Mouse (Mus musculus) mouse embryonic stem cell (cell line): ENCODE measurements around the gene Tent5c.

Source experiments
- in situ Hi-C, 2 experiments: fragments of 300-500 bp; cut with MboI; formaldehyde crosslinking; loops; 1 replicate in 1 of 2; 3 replicates in 1 of 2; pipeline ENCODE4 v1.14.3; 2019 to 2020; ENCODE audit warnings: low sequenced_read_pairs in 2 of 2, low pct_unique_long_range_greater_than_20kb in 1 of 2, mixed read lengths in 1 of 2; ENCODE audit not compliant: unreplicated experiment in 1 of 2

Tent5c gene

DNA sequence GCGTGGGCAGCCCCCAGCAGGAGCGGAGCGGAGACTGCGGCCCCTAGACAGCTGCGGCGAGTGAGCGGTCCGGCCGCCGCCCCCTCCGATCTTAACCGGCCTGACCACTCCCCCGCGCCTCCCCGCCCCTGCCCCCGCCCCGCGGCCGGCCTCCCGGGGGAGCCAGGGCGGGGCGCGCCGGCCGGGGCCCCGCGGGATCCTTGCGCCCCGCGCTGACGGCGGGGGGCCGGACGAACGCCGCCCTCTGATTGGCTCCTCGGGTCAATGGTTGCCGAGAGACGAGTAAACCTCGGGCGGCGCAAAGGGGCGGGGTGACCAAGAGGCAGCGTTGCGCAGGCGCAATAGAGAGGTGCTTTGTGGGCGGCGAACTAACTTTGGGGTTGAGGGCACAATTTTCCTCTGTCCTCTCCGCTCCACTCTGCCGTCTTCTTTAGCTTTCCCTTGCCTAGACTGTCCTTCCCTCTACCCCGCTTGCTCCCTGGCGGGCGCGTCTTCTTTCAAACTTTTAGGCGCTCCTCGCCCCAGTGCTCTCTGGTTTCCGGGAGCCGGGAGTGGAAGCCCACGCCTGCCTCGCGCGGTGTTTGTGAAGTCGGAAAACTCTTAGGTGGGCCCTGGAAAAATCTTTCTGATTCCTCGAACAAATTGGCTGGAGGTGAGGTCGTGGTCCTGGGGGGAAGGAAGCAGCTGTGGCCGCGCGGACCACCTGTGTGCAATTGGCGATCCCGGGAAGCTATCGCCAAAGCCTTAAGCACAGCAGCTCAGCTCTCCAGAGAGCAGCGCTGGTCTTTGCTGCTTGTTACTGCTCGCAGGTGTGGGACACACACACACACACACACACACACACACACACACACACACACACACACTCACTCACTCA, at the start of gene Tent5c:
Tent5c (minus strand) TSS at position 192 of the 877 bp plus-strand sequence.
- in situ Hi-C loops = no loop called here

DNA sequence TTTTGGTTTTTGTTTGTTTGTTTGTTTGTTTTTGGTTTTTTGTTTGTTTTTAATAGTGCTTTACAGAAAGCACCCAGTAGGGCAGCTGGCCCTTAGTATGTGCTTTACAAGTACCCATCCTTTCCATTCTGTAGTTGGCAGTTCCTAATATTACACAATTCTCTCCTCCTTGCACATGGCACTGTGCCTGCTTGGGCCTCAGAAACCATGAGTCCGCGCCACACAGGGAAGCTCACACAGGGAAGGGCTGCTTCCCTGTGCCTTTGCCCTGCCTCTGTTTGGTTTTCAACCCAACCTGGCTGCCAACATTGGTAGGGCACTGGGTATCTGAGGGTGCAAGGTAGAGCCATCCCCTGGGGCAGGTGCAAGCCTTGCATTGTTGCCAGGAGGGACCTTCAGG, 47.6 kb upstream of the Tent5c start:
- in situ Hi-C loops = no loop called here

DNA sequence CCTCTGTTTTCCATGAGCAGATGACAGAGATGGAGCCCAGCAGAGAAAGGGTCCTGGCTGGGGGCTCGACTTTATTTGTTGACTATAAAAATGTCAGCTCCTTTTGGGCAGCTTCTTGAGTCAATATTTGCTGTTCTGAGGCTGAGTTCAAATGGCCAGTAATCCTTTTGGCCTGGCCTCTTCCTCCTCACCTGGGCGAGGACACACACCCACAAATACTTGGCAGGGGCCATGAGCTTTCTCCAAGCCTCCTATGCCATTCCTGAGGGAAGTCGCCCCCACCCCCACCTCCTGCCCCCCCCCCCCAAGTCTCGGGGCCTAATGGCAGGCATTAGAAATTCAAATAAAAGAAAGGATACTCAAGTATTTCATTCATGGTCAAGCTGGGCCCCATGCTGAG, 46.8 kb upstream of the Tent5c start:
- in situ Hi-C loops = no loop called here

DNA sequence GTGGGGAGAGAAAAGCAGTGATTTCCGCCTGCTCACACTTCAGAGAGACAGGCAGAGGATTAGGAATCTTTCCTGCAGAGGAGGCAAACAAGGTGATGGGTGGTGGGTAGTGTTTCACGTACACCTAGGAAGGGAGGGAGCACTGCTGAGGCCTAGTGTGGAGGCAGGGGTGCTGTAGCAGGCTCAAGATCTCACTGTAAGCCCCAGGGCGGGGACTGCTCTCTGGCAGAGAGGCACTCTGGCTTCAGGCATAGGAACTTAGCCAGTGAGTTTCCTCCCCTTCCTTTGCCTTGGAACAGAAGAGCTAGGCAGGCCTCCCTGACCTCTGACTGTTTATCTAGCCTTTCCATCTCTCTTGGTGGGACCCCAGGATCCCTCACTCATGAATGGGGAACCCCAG, 46.2 kb upstream of the Tent5c start:
- in situ Hi-C loops = no loop called here

DNA sequence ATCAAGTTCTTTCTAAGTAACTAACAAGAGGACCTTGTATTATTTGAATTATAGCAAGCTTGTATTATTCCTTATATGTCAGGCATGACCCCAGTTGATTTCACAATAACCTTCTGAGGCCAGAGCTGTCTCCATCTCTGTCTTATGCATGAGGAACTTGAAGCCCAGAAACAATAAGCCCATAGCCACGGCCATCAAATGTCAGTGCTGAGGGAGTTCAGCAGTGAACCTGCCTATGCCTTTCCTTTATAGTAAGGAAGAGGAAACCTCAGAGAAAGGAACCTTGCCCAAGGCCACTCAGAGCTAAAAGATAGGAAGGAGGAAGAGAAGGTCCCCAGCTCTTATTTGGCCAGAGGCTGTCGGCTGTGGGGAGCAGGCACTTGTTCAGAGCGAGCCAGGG, 45.3 kb upstream of the Tent5c start:
- in situ Hi-C loops = no loop called here

DNA sequence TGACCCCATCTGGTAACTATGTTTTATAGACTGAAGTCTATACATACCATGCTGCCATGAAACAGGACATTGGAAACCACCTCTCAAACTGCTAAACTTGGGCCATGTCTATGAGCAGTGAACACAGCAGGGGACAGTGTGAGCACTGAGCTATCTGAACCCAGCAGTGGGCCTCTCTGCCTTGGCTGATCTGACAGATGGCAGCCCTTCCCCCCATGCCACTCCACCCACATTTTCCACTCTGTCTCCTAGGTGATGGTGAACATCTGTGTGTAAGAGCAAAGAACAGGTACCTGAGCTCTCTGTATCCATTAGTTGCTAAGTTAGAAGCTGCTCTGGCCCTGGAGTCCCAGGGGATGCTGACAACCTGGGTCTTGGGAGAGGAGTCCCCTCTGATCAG, 44.3 kb upstream of the Tent5c start:
- in situ Hi-C loops = no loop called here

DNA sequence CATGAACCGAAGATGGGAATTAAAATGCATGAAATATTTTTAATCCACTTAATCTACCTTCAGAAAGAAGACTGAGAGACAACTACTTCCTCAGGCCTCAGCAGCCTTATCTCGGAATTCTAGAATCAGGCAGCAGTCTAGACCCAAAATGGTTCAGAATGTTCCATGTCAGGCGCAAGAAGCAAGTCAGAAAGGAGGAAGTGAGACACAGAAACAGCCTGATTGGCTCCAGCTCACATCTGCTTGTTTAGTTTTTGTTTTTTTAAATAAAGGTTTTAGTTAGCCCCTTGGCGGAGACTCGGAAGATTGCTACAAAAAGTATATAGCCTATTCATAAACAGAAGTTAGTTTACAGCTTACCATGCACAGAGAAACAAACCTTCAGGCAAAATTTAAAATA, 41.8 kb upstream of the Tent5c start:
- in situ Hi-C loops = no loop called here

DNA sequence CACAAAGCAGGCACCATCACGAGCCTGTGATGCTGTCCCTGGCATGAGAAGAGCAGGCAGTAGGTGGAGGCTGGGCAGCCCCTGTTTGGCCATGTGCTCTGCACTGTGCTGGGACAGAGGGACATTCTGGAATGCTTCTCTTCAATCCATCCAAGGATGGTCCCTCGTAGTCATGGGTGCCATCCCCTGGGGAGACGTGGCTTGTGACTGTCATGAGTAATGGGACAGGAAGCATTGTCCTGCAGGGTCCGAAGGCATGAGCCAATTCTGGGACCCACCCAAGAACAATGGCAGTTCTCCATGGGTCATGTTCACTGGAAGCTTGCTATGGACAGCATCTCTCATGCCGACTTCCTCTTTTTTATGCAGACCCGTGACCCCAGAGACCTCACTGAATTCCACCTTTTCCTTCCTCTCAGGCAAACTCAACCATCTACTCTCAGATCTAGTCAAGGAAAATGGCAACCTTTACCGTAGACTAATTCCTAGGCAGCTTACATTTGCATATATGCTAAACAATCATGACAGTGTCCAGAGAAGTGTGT, 41.2 kb upstream of the Tent5c start:
- in situ Hi-C loops = no loop called here

DNA sequence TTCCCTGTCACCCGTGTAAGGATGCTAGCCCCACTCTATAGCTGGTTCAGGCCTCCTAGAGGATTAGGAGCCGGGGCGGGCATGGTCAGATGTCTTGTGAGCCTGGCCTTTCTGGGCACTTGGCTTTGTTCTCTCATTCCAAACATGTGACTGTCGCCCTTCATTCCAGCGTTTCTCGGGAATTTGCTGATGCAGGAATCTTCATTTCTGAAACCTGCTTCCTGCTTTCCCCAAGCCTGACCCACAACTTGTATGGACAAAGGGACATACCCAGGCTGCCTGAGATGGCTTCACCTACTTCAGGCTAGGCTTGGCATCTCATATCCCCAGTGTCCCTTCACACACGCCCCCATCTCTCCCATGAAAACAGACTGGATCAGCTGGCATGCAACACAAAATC, 33.5 kb upstream of the Tent5c start:
- in situ Hi-C loops = no loop called here

DNA sequence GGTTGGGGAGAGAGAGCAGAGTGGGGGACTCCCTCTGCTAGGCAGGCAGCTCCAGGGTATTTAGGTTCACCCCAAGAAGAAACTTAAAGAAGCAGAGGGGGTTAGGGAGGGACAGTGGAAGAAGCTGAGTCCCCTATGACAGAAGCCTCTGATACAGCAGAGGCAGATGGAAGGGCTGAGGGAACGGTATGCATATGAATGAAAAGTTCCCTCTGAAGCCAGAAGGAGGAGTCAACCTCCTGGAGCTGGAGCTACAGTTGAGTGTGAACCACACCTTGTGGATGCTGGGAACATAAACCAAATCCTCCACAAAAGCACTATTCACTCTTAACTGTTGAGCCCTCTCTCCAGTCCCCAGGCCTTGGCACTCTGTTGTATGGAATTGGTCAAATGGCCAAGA, 32.5 kb upstream of the Tent5c start:
- in situ Hi-C loops = no loop called here

DNA sequence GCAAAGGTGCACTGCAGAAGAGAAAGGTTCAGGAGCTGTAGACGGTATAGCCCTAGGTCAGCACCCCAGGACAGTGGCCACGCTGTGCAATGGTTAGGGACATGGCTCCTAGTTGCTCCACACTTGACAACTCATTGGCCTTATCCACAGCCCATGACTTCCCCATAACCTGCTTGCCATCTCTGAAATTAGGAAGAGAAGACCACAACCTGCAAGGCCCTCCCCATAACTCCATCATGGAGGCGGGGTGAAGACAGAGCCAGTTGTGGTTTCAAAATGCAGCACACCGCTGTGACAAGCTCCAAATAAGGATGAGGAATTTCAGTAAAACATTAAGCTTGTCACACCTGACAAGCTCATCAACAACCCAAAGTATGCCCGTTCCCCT, 26.6 kb upstream of the Tent5c start:
- in situ Hi-C loops = no loop called here

DNA sequence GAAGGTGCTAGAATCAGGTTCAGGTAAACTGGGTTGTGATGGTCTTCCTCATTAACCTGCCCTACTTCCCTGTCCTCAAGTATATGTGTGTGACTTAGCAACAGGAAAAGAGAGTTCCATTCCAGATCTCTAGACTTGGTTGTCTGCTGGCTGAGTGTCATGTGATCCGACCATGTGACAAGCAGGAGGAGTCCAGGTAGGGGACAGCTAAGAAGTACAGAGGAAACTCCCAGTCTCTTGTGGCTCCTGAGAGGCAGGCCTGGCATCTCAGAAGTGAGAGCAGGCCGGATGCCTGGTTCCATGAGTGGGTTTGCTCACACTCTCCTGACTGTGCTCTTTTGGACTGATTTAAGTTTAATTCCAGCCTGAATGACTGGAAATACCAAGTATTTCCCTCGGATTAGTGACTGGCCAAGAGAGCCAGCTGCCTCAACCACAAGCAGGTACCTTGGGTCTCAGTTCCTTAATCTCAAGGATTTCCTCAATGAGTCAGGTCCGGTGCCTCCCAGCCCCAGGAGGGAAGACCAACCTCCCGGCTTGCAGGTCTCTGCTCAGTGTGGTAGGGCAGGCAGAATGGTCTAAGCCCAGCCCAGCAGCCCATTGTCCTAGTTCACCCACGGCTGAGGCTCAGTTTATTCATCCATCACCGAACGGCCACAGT, 26.1 kb upstream of the Tent5c start:
- in situ Hi-C loops = no loop called here

DNA sequence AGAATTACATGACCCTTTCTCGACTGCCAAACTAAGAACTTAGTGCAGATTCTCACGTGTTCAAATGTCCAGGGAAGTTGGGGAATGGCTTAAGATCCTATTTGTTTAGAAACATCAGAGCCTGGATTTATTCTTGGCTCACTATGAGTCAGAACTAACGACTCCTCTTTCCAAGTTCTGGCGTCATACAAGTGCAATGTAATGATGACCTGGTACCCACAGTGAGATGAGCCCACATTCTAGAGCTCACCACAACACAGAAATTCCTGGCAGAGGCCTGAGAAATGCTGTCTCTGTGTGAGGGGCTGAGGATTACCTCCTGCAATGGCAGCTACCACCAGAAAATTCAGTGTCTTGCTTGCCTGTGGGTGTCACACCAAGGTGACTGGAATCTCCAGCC, 18.1 kb upstream of the Tent5c start:
- in situ Hi-C loops = no loop called here

DNA sequence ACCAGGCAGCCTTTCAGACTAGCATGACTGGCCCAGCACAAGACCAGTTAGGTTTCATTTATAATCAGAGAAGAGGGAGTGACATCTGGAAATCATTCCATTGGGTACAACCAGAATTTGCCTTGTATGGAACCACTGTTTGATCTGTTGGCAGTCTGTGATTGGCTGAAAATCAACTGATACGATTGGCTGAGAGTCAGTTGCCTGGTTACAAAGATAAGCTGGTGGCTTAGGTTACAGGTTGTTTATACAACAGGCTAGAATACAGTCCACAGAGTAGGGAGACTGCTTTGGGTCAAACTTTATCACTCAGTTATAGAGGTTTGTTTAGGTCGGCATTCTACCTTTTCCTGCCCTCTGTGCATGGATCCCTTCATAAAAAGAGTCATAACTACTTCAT, 17.6 kb upstream of the Tent5c start:
- in situ Hi-C loops = no loop called here

DNA sequence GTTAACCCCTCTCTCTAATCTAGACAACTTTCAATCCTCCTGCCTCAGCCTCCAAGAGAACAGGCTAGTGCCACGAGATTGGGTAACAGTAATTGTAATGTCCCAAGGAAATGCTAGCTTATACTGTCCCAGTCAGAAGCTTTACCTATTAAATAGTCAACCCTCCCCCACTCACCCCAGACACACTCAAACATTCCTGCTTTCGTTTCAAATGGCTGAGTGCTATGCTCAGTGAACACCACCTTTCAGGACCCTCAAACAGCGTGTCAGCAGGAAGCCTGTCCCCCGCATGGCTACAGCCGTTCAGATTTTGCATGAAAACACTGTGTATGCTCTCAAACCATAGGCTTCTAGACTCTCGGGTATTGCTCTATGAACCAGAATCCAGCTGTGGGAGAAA, 14.8 kb upstream of the Tent5c start:
- in situ Hi-C loops = no loop called here

DNA sequence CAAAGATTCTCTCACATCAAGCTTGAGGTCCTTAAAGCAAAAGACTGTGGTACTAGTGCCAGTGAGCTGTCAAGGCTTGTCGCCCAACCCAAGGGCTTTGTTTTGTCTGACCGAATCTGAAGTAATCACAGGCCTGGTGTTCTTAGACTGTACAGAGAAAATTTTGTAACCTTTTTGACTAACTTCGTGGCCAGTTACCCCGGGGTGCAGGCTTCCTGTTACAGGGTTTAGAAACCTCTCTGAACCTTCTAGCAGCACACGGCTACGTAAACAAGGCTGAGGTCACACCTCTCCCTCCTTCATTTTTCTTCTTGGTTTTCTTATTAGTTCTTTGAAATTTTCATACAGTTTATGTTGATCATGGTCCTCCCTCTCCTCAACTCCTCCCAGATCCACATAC, 13.4 kb upstream of the Tent5c start:
- in situ Hi-C loops = no loop called here

DNA sequence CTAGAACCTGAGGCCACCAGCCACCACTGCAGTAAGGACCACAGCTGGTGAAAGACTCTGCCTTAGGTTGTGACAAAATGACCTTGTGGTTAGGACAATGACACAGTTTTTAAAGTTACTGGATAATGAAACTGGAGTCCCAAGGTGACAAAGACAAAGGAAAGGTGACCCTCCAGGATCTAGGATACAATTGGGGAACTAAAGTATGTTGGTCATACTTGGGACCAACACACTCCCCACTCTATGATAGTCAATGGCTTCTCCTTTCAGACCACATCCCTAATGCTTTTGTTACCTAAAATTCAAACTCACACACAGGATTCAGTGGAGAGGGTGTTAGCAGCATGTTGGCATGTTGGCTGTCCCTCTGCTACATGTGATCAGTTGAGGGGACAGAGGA, 12.8 kb upstream of the Tent5c start:
- in situ Hi-C loops = no loop called here

DNA sequence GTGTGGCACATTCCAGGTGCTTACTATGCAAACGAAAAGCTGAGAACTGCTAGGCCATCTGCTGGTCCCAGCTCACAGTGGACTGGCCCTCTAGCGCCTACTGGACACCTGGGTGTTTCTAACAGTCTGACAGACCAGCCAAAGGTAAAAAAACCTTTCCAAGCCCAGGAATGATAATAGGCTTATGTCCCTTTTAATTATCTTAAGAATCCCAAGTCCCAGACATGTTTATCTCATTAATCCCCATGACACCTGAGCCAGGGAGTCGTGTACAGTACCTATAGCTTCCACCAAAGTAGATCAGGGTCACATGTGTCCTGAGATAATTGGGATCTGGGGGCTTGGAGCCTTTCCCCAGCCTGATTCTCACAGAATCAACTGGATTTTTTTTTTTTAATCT, 7.0 kb upstream of the Tent5c start:
- in situ Hi-C loops = no loop called here

DNA sequence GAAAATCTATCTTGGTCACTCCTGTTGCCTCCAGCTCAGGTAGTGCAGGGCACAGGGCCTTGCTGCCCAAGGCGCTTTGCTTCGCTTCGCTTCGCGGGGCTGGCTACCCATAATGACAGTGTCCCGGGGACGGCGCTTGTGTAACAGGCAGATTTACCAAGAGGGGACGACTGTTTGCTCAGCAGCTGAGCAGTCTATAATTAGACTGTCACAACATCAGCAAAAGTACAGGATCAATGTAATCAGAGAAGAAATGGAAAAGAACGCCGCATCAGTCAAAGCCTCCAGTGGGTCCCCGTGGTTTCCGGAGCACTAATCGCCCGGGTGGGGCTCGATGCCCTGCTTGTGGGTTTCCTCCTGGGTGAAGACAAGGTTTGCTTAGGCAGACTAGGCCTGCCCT, 6.3 kb upstream of the Tent5c start:
- in situ Hi-C loops = no loop called here

DNA sequence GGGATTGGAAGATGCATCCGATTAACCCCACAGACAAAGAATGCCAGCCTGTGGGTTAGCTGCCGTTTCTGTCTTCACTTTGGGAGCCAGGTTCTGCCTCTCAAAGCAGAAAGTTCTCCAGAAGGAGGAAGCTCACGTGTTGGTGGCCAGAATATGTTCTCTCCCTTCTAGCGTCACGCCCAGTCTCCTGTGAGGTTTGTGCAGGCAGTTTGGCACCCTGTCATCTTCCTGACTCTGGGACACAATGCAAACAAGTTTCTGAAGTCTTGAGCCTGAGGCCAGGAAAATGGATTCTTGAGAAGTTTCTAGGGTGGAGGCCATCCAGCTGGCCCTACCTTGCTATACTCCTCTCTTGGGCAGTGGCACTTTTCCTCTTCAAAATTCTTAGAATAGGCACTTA, 5.8 kb upstream of the Tent5c start:
- in situ Hi-C loops = no loop called here
